Mouse (Mus musculus): ENCODE measurements around the gene Tmc6. TPM values are rescaled to one million over a fixed set of nuclear protein-coding genes. Genes with fewer than 3 reads are reported as not detected.

The Tmc6 gene
- 4.6 and 4.8 TPM in 2 replicates for polyA plus RNA-seq (2021; fragmentation: Nextera tagmentation)
- long read RNA-seq, experiment 1, partial matches to known transcripts = 2 of 16 reads
- long read RNA-seq, experiment 1, other reads (novel, unspliced or antisense) = 12 of 16 reads
- long read RNA-seq, experiment 2, partial matches to known transcripts = 3 of 4 reads
- long read RNA-seq, experiment 2, other reads (novel, unspliced or antisense) = 1 of 4 reads

GRCm38 (mm10) chr11:117781993-117782704 is at the start of gene Tmc6, which contains the start of gene Tmc8:
Gene Tmc6, minus strand, starts transcription at chr11:117782198.
Gene Tmc8, plus strand, starts transcription at chr11:117782076.

GRCm38 (mm10) chr11:117825333-117826101 is 43.5 kb upstream of the Tmc6 start, which contains the start of the genes Afmid and Tk1:
Gene Afmid, plus strand, starts transcription at chr11:117825924.
Gene Tk1, minus strand, starts transcription at chr11:117826092.

GRCm38 (mm10) chr11:117809407-117810311 is 27.7 kb upstream of the Tmc6 start, which contains the start of the genes Gm20708 and Syngr2:
Gene Gm20708, plus strand, starts transcription at chr11:117809668.
Gene Syngr2, plus strand, starts transcription at chr11:117809668.

GRCm38 (mm10) chr11:117797511-117798159 is 15.6 kb upstream of the Tmc6 start, which contains the start of gene 6030468B19Rik:
Gene 6030468B19Rik, plus strand, starts transcription at chr11:117797660.

Other genes with a start within 250 kb of the Tmc6 start
- 4.5 and 4.9 TPM in 2 replicates for gene Tnrc6c, start 127.9 kb downstream of the Tmc6 start, polyA plus RNA-seq (2021; fragmentation: Nextera tagmentation)
- gene Tmc8, start 122 bp downstream of the Tmc6 start, polyA plus RNA-seq (2021; fragmentation: Nextera tagmentation) = 0.16 and 0.33 TPM in 2 replicates
- gene 6030468B19Rik, start 15.5 kb upstream of the Tmc6 start, polyA plus RNA-seq (2021; fragmentation: Nextera tagmentation) = not detected in 2 replicates
- gene Gm20708, start 27.5 kb upstream of the Tmc6 start, polyA plus RNA-seq (2021; fragmentation: Nextera tagmentation) = 0.35 and 0.55 TPM in 2 replicates
- 9.9 and 10.6 TPM in 2 replicates for gene Syngr2, start 27.5 kb upstream of the Tmc6 start, polyA plus RNA-seq (2021; fragmentation: Nextera tagmentation)
- 2.7 and 3.8 TPM in 2 replicates for gene Afmid, start 43.7 kb upstream of the Tmc6 start, polyA plus RNA-seq (2021; fragmentation: Nextera tagmentation)
- gene Tk1, start 43.9 kb upstream of the Tmc6 start, polyA plus RNA-seq (2021; fragmentation: Nextera tagmentation) = 0.93 TPM in 2 replicates
- 1.7 and 2.4 TPM in 2 replicates for gene Birc5, start 67.1 kb upstream of the Tmc6 start, polyA plus RNA-seq (2021; fragmentation: Nextera tagmentation)
- not detected in 2 replicates for gene Tmem235, start 78.6 kb upstream of the Tmc6 start, polyA plus RNA-seq (2021; fragmentation: Nextera tagmentation)
- 3.1 and 3.4 TPM in 2 replicates for gene Tha1, start 91.3 kb upstream of the Tmc6 start, polyA plus RNA-seq (2021; fragmentation: Nextera tagmentation)
- gene Socs3, start 187.8 kb upstream of the Tmc6 start, polyA plus RNA-seq (2021; fragmentation: Nextera tagmentation) = 1.8 and 2.6 TPM in 2 replicates
- gene Pgs1, start 204.1 kb upstream of the Tmc6 start, polyA plus RNA-seq (2021; fragmentation: Nextera tagmentation) = 85.0 and 90.8 TPM in 2 replicates

Measured in left cerebral cortex, adult 6 months (tissue).